Mouse (Mus musculus): ENCODE data around the gene Wscd2. TPM values are rescaled to one million over a fixed set of nuclear protein-coding genes. Genes with fewer than 3 reads are reported as not detected.
A peak's percentile ranks its signal among the peaks of the same experiment; 100 is the strongest.

Gene Wscd2
- polyA plus RNA-seq, 1 experiment from 2014 or later, result 1.5 TPM

- H3K27me3 ChIP-seq (ENCODE audit: control insufficient read depth, insufficient read depth, low read length), result 0 out of 2 replicates have a peak, but pooled peaks cover 3% of the 10 kb centered on the region
- no peaks in the 10 kb centered on the region for H3K9me3 ChIP-seq (replicated peaks; ENCODE audit: control insufficient read depth, low read length)
- no peak overlapping the region for H3K4me3 ChIP-seq (ENCODE audit: low read length)
- WGBS, result 61% methylated on average over 5 of the region's 5 CpGs
- no peak overlapping the region for H3K4me2 ChIP-seq (ENCODE audit: low read depth, low read length)
- H3K36me3 ChIP-seq (ENCODE audit: control insufficient read depth, insufficient read depth), result no peaks in the 10 kb centered on the region
- no peak for ATAC-seq (replicated peaks; ENCODE audit: extremely low read depth, insufficient read depth, low FRiP score)
- no peak overlapping the region for H3K27ac ChIP-seq (ENCODE audit: low read length)
- no peak overlapping the region for H3K9ac ChIP-seq (ENCODE audit: low read length)
- no peaks in the 10 kb centered on the region for H3K4me1 ChIP-seq (ENCODE audit: control insufficient read depth, insufficient read depth, low read length)
Observed at GRCm38 (mm10) chr5:113590010-113590640, 100.0 kb downstream of the Wscd2 start.

DNA sequence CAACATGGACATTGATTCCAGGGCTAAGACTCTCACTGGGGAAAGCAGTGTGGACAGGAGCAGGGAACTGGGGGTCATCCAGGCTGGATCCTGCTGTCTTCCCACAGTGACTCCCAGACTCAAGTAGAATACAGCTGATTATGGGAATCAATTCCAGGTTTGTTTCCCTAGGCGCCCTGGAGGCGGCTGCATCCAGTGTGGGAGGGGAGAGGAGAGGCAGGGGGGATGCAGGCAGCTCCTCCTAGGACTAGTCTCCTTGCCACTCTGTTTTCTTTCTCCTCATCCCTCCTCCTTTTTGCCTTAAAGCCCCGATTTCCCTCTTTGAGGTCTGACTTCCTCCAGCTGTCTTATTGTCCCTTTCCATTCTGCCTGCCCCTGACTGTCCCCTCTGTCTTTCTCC, 101.0 kb downstream of the Wscd2 start:
- Histone ChIP-seq H3K4me3 (ENCODE audit: low read length) (no peak overlapping the region), H3K27me3 (ENCODE audit: control insufficient read depth, insufficient read depth, low read length) (0 out of 2 replicates have a peak, but pooled peaks cover 3% of the 10 kb centered on the region), H3K9me3 (replicated peaks; ENCODE audit: control insufficient read depth, low read length) (no peaks in the 10 kb centered on the region), H3K4me1 (ENCODE audit: control insufficient read depth, insufficient read depth, low read length) (no peaks in the 10 kb centered on the region), H3K36me3 (ENCODE audit: control insufficient read depth, insufficient read depth) (no peaks in the 10 kb centered on the region), H3K27ac (ENCODE audit: low read length) (no peak overlapping the region), H3K9ac (ENCODE audit: low read length) (no peak overlapping the region), H3K4me2 (ENCODE audit: low read depth, low read length) (no peak overlapping the region)
- 19% methylated on average over 3 of the region's 3 CpGs for WGBS
- ATAC-seq (replicated peaks; ENCODE audit: extremely low read depth, insufficient read depth, low FRiP score), result no peak

DNA sequence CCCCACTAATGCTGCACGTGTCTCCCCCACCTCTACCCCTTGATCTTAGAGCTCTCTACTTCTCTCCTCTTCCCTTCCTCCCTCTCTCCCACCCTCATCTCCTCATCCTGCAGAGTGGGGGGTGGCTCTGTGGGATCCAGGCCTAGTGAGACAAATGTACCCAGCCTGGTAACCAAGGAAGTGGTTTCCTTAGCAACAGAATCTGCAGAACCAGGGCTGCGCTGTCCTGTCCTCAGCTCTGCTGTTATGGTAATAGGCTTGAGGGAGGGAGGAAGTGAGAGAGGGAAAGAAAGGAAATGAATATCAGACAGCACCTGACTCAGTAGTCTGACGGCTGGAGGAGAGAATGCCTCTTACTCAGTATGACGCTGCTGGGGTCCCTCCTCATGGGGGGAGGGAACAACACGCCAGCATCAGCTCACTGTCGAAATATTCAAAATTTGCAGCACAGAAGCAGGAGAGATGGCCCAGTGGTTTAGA, 101.7 kb downstream of the Wscd2 start:
- 14% methylated on average over 6 of the region's 6 CpGs for WGBS
- peak; percentile 39; the same call in 1 of the 2 replicates for ATAC-seq (replicated peaks; ENCODE audit: extremely low read depth, insufficient read depth, low FRiP score)
- H3K4me3 ChIP-seq (ENCODE audit: low read length), result no peak overlapping the region
- no peak overlapping the region for H3K4me2 ChIP-seq (ENCODE audit: low read depth, low read length)
- H3K4me1 ChIP-seq (ENCODE audit: control insufficient read depth, insufficient read depth, low read length), result no peaks in the 10 kb centered on the region
- H3K9me3 ChIP-seq (replicated peaks; ENCODE audit: control insufficient read depth, low read length), result no peaks in the 10 kb centered on the region
- no peak overlapping the region for H3K9ac ChIP-seq (ENCODE audit: low read length)
- 0 out of 2 replicates have a peak, but pooled peaks cover 3% of the 10 kb centered on the region for H3K27me3 ChIP-seq (ENCODE audit: control insufficient read depth, insufficient read depth, low read length)
- no peaks in the 10 kb centered on the region for H3K36me3 ChIP-seq (ENCODE audit: control insufficient read depth, insufficient read depth)
- no peak overlapping the region for H3K27ac ChIP-seq (ENCODE audit: low read length)

DNA sequence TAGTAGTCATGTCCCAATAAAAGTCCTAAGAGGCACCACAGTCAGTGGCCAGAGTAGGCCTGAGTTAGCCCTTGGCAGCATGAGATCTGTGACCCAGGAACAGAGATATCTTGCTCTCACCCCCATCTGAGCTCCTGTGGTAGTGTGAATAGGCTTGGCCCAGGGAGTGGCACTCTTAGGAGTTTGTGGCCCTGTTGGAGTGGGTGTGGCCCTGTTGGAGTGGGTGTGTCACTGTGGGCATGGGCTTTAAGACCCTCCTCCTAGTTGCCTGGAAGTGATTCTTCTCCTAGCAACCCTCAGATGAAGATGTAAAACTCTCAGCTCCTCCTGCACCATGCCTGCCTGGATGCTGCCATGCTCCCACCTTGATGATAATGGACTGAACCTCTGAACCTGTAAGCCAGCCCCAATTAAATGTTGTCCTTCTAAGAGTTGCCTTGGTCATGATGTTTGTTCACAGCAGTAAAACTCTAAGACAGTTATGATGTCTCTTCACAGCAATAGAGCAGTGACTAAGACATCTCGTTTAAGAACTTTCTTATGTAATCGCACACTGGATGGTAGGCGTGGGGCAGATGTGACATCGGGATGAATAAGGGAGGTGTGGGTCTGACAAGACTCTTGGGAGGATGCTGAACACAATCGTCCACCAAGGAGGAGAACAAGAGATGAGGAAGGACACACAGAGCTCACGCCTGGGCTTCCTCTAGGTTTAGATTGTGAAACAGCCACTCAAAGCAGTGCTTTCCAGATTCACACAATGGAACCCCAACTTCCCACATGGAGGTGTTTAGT, 104.0 kb downstream of the Wscd2 start:
- no peak for ATAC-seq (replicated peaks; ENCODE audit: extremely low read depth, insufficient read depth, low FRiP score)
- no peak overlapping the region for H3K9ac ChIP-seq (ENCODE audit: low read length)
- H3K4me2 ChIP-seq (ENCODE audit: low read depth, low read length), result no peak overlapping the region
- H3K4me3 ChIP-seq (ENCODE audit: low read length), result no peak overlapping the region
- 81% methylated on average over 6 of the region's 6 CpGs for WGBS
- no peaks in the 10 kb centered on the region for H3K4me1 ChIP-seq (ENCODE audit: control insufficient read depth, insufficient read depth, low read length)
- H3K27me3 ChIP-seq (ENCODE audit: control insufficient read depth, insufficient read depth, low read length), result 0 out of 2 replicates have a peak, but pooled peaks cover 3% of the 10 kb centered on the region
- H3K36me3 ChIP-seq (ENCODE audit: control insufficient read depth, insufficient read depth), result no peaks in the 10 kb centered on the region
- H3K9me3 ChIP-seq (replicated peaks; ENCODE audit: control insufficient read depth, low read length), result no peaks in the 10 kb centered on the region
- no peak overlapping the region for H3K27ac ChIP-seq (ENCODE audit: low read length)

- H3K4me3 ChIP-seq (ENCODE audit: low read length), result no peak overlapping the region
- no peak overlapping the region for H3K27ac ChIP-seq (ENCODE audit: low read length)
- no peaks in the 10 kb centered on the region for H3K9me3 ChIP-seq (replicated peaks; ENCODE audit: control insufficient read depth, low read length)
- 0 out of 2 replicates have a peak, but pooled peaks cover 3% of the 10 kb centered on the region for H3K27me3 ChIP-seq (ENCODE audit: control insufficient read depth, insufficient read depth, low read length)
- H3K4me1 ChIP-seq (ENCODE audit: control insufficient read depth, insufficient read depth, low read length), result no peaks in the 10 kb centered on the region
- no peaks in the 10 kb centered on the region for H3K36me3 ChIP-seq (ENCODE audit: control insufficient read depth, insufficient read depth)
- H3K9ac ChIP-seq (ENCODE audit: low read length), result no peak overlapping the region
- no peak for ATAC-seq (replicated peaks; ENCODE audit: extremely low read depth, insufficient read depth, low FRiP score)
- no peak overlapping the region for H3K4me2 ChIP-seq (ENCODE audit: low read depth, low read length)
- WGBS, result 81% methylated on average over 9 of the region's 9 CpGs
Observed at GRCm38 (mm10) chr5:113596252-113596651, 106.1 kb downstream of the Wscd2 start.

GRCm38 (mm10) chr5:113596780-113597353, 106.7 kb downstream of the Wscd2 start:
- no peaks in the 10 kb centered on the region for H3K4me1 ChIP-seq (ENCODE audit: control insufficient read depth, insufficient read depth, low read length)
- 0 out of 2 replicates have a peak, but pooled peaks cover 3% of the 10 kb centered on the region for H3K27me3 ChIP-seq (ENCODE audit: control insufficient read depth, insufficient read depth, low read length)
- no peak overlapping the region for H3K4me3 ChIP-seq (ENCODE audit: low read length)
- ATAC-seq (replicated peaks; ENCODE audit: extremely low read depth, insufficient read depth, low FRiP score), result no peak
- no peaks in the 10 kb centered on the region for H3K36me3 ChIP-seq (ENCODE audit: control insufficient read depth, insufficient read depth)
- whole genome bisulfite sequencing, result 72% methylated on average over 9 of the region's 9 CpGs
- H3K9me3 ChIP-seq (replicated peaks; ENCODE audit: control insufficient read depth, low read length), result no peaks in the 10 kb centered on the region
- H3K4me2 ChIP-seq (ENCODE audit: low read depth, low read length), result no peak overlapping the region
- H3K9ac ChIP-seq (ENCODE audit: low read length), result no peak overlapping the region
- no peak overlapping the region for H3K27ac ChIP-seq (ENCODE audit: low read length)

- Histone ChIP-seq H3K4me1 (ENCODE audit: control insufficient read depth, insufficient read depth, low read length) (no peaks in the 10 kb centered on the region), H3K9ac (ENCODE audit: low read length) (no peak overlapping the region), H3K4me3 (ENCODE audit: low read length) (no peak overlapping the region), H3K27me3 (ENCODE audit: control insufficient read depth, insufficient read depth, low read length) (no peaks in the 10 kb centered on the region), H3K9me3 (replicated peaks; ENCODE audit: control insufficient read depth, low read length) (no peaks in the 10 kb centered on the region), H3K36me3 (ENCODE audit: control insufficient read depth, insufficient read depth) (no peaks in the 10 kb centered on the region), H3K27ac (ENCODE audit: low read length) (no peak overlapping the region), H3K4me2 (ENCODE audit: low read depth, low read length) (no peak overlapping the region)
- WGBS, result 68% methylated on average over 3 of the region's 3 CpGs
- no peak for ATAC-seq (replicated peaks; ENCODE audit: extremely low read depth, insufficient read depth, low FRiP score)
Observed at GRCm38 (mm10) chr5:113600181-113600580, 110.0 kb downstream of the Wscd2 start.

DNA sequence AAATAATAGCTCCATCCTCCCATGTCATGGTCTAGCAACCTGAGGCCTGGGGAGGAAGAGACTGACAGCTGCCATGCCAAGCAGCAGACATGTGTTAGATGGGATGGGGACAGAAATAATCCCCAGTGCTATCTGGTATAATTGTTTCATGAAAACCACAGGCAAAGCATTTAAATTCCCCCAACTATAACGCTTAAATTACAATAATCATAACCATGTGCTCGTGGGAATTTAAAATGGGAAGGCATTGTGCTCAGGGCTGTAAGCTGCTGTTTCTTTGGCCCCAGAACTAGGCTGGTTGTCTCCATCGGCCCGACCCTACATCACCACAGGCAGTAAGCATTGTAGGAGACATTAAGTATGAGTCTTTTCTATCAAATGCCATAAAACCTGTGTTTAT, 110.7 kb downstream of the Wscd2 start:
- Histone ChIP-seq H3K4me2 (ENCODE audit: low read depth, low read length) (no peak overlapping the region), H3K4me3 (ENCODE audit: low read length) (no peak overlapping the region), H3K9ac (ENCODE audit: low read length) (no peak overlapping the region), H3K27ac (ENCODE audit: low read length) (no peak overlapping the region), H3K36me3 (ENCODE audit: control insufficient read depth, insufficient read depth) (no peaks in the 10 kb centered on the region), H3K27me3 (ENCODE audit: control insufficient read depth, insufficient read depth, low read length) (no peaks in the 10 kb centered on the region), H3K9me3 (replicated peaks; ENCODE audit: control insufficient read depth, low read length) (no peaks in the 10 kb centered on the region), H3K4me1 (ENCODE audit: control insufficient read depth, insufficient read depth, low read length) (no peaks in the 10 kb centered on the region)
- 80% methylated on average over 4 of the region's 4 CpGs for WGBS
- no peak for ATAC-seq (replicated peaks; ENCODE audit: extremely low read depth, insufficient read depth, low FRiP score)

GRCm38 (mm10) chr5:113603471-113603870, 113.3 kb downstream of the Wscd2 start:
- Histone ChIP-seq H3K27ac (ENCODE audit: low read length) (no peak overlapping the region), H3K36me3 (ENCODE audit: control insufficient read depth, insufficient read depth) (no peaks in the 10 kb centered on the region), H3K4me1 (ENCODE audit: control insufficient read depth, insufficient read depth, low read length) (peaks cover 3% of the 10 kb centered on the region; the same call in 1 of the 2 replicates), H3K27me3 (ENCODE audit: control insufficient read depth, insufficient read depth, low read length) (no peaks in the 10 kb centered on the region), H3K4me2 (ENCODE audit: low read depth, low read length) (no peak overlapping the region), H3K9me3 (replicated peaks; ENCODE audit: control insufficient read depth, low read length) (no peaks in the 10 kb centered on the region), H3K4me3 (ENCODE audit: low read length) (no peak overlapping the region), H3K9ac (ENCODE audit: low read length) (no peak overlapping the region)
- no peak for ATAC-seq (replicated peaks; ENCODE audit: extremely low read depth, insufficient read depth, low FRiP score)
- 60% methylated on average over 9 of the region's 9 CpGs for WGBS

Data from heart, embryonic 16.5 days (tissue).